Mouse (Mus musculus) kidney, postnatal 0 days (tissue): ENCODE data around the gene Omg. TPM values are rescaled to one million over a fixed set of nuclear protein-coding genes. Genes with fewer than 3 reads are reported as not detected.

Experiments used
- ATAC-seq: fragments of 200-750 bp; cut with Nextera tagmentation; replicated peaks from 2 replicates; pipeline ENCODE4 v1.8.0; 2017; ENCODE audit warnings: low read depth, moderate number of reproducible peaks, moderate TSS enrichment, moderate library complexity; ENCODE audit not compliant: low FRiP score
- DNase-seq: peaks from one replicate; pipeline ENCODE4 v3.0.0-alpha.2; 2016; ENCODE audit warnings: low spot score
- H3K27ac ChIP-seq: fragments of 300-500 bp; sonication (generic); 2 replicates; pipeline ENCODE4 v1.5.1; 2014; ENCODE audit warnings: mild to moderate bottlenecking
- H3K27me3 ChIP-seq: fragments of 300-500 bp; sonication (generic); 2 replicates; pipeline ENCODE4 v1.6.1; 2014; ENCODE audit warnings: low read length, mixed read lengths; ENCODE audit not compliant: insufficient read depth
- H3K36me3 ChIP-seq: fragments of 300-500 bp; sonication (generic); 2 replicates; pipeline ENCODE4 v1.6.1; 2014; ENCODE audit warnings: low read length, mixed read lengths; ENCODE audit not compliant: insufficient read depth
- H3K4me1 ChIP-seq: fragments of 300-500 bp; sonication (generic); replicated peaks from 2 replicates; pipeline ENCODE4 v1.6.1; 2014; ENCODE audit warnings: antibody characterized with exemption, low read length, mixed read lengths; ENCODE audit not compliant: insufficient read depth
- H3K4me2 ChIP-seq: fragments of 300-500 bp; sonication (generic); 2 replicates; pipeline ENCODE4 v1.6.1; 2014; ENCODE audit warnings: mild to moderate bottlenecking, low read length, moderate library complexity, mixed read lengths
- H3K4me3 ChIP-seq: fragments of 300-500 bp; sonication (generic); replicated peaks from 2 replicates; pipeline ENCODE4 v1.5.1; 2014; ENCODE audit warnings: low read depth, low read length
- H3K9ac ChIP-seq: fragments of 300-500 bp; sonication (generic); 2 replicates; pipeline ENCODE4 v1.6.1; 2014; ENCODE audit warnings: low read depth, low read length
- H3K9me3 ChIP-seq: fragments of 300-500 bp; sonication (generic); replicated peaks from 2 replicates; pipeline ENCODE4 v1.6.1; 2016; ENCODE audit warnings: low read length, inconsistent platforms, mixed read lengths
- CTCF ChIP-seq: IDR thresholded peaks from 2 replicates; pipeline ENCODE4 v1.5.1; 2016; ENCODE audit warnings: antibody characterized with exemption, low read depth, mild to moderate bottlenecking, moderate library complexity
- WGBS: fragments of 180-500 bp; shearing (Covaris S2); extraction: QIAGEN DNeasy Blood & Tissue Kit; methylation state at CpG from one replicate; pipeline ENCODE4 v1.1.7; 2014; 5-methylcytosine and 5-hydroxymethylcytosine counted together
- polyA plus RNA-seq: library from polyadenylated mRNA; unstranded; fragments of >200 nt; fragmentation: Nextera tagmentation; extraction: Ambion mirVana; gene quantifications from 2 replicates; pipeline ENCODE4 v1.2.1, GENCODE M21; 2015

The Omg gene
- polyA plus RNA-seq, 1 experiment from 2014 or later = 0.17 TPM

DNA sequence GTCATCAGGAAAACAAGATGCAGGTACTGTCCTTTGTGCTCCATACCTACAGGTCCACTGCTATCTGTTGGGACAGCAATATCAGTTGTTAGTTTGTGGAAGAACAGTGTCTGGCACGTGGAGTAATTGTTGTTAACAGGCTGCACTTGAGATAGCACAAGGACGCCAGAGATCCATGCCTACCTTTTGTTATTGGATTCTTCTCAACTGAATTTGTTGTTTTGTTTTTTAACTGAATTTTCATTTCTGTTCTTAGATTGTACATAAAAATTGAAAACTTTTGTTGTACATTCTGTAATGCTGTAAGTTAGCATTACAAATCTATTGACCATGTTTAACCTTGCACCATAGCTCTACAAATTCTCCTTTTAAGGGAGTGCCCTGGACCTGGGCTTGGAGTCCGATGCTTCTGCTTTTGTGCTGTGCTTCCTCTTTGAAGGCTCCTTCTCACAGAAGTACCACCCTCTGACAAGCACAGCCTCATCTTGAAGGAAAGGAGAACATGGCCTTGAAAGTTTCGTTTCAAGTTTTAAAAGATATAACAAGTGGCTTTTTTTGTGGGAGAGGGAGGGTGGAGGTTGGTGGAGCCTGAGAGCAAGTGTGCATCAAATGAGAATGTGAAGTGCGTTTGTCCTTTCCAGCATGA, 24.0 kb upstream of the Omg start:
- H3K9ac ChIP-seq = no peak overlapping the region
- no peak for TF ChIP-seq CTCF
- no peaks in the 10 kb centered on the region for H3K9me3 ChIP-seq
- H3K27ac ChIP-seq = peak overlapping the region; percentile 60; the same call in 1 of the 2 replicates
- no peaks in the 10 kb centered on the region for H3K27me3 ChIP-seq
- no peak overlapping the region for H3K4me3 ChIP-seq
- DNase-seq = no peak
- H3K4me1 ChIP-seq = 0 out of 2 replicates have a peak, but pooled peaks cover 4% of the 10 kb centered on the region
- ATAC-seq = no peak
- 88% methylated on average over 5 of the region's 5 CpGs for WGBS
- no peak overlapping the region for H3K4me2 ChIP-seq
- H3K36me3 ChIP-seq = peaks cover 12% of the 10 kb centered on the region; the same call in 1 of the 2 replicates

DNA sequence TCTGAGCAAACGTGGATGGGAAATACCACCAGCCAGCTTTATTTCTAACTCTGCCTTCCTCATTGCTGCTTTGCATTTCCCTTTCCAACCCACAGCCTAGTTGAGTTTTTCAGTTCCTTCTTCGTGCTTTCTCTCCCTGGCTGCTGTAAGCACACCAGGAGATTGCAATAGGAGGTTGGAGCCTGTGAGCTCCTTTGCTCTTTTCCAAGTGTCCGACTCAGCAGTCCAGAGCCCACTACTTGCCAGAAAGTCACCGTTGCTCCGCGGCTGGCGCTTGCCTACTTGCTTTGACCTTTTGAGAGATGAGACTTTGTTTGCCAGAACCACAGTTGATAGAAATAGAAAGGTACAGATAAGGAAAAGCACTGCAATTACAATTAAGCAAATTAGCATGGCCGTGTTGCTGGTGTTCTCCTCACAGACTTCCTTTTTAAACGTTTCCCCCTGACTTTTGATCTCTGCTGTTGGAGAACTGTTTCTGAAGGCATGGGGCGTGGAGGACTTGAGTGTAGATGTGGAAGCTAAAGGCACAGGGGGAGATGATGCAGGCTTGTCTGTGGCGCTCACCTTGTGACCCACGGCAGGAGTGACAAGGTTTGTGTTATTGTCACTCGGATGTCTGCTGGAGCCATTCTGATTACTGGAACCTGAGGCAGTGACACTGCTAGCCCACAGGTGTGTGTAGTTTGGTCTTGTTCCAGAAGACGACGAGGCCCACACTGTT, 23.3 kb upstream of the Omg start:
- no peak for TF ChIP-seq CTCF
- DNase-seq (no peak), ATAC-seq (no peak)
- no peaks in the 10 kb centered on the region for H3K9me3 ChIP-seq
- 64% methylated on average over 15 of the region's 15 CpGs for WGBS
- no peaks in the 10 kb centered on the region for H3K27me3 ChIP-seq
- no peak overlapping the region for H3K4me3 ChIP-seq
- H3K27ac ChIP-seq = peak overlapping the region; percentile 60
- H3K9ac ChIP-seq = no peak overlapping the region
- peaks cover 12% of the 10 kb centered on the region; the same call in 1 of the 2 replicates for H3K36me3 ChIP-seq
- H3K4me2 ChIP-seq = no peak overlapping the region
- 0 out of 2 replicates have a peak, but pooled peaks cover 4% of the 10 kb centered on the region for H3K4me1 ChIP-seq

GRCm38 (mm10) chr11:79526549-79526948, 22.7 kb upstream of the Omg start:
- ATAC-seq (no peak), DNase-seq (no peak)
- Histone ChIP-seq H3K27me3 (no peaks in the 10 kb centered on the region), H3K36me3 (peaks cover 12% of the 10 kb centered on the region; the same call in 1 of the 2 replicates), H3K9ac (no peak overlapping the region), H3K9me3 (no peaks in the 10 kb centered on the region), H3K4me3 (no peak overlapping the region), H3K4me1 (0 out of 2 replicates have a peak, but pooled peaks cover 4% of the 10 kb centered on the region), H3K27ac (no peak overlapping the region), H3K4me2 (no peak overlapping the region)
- no peak for TF ChIP-seq CTCF
- 90% methylated on average over 3 of the region's 3 CpGs for WGBS

GRCm38 (mm10) chr11:79524310-79524575, 20.4 kb upstream of the Omg start:
- 41% methylated on average over 1 of the region's 1 CpGs for WGBS
- no peak for ATAC-seq
- no peak overlapping the region for H3K27ac ChIP-seq

GRCm38 (mm10) chr11:79523560-79524309, 19.9 kb upstream of the Omg start, which contains the start of gene Evi2b:
Gene Evi2b (minus strand): TSS chr11:79523762.
- Histone ChIP-seq H3K27me3 (no peaks in the 10 kb centered on the region), H3K4me1 (0 out of 2 replicates have a peak, but pooled peaks cover 4% of the 10 kb centered on the region), H3K36me3 (peaks cover 7% of the 10 kb centered on the region; the same call in 1 of the 2 replicates), H3K9me3 (no peaks in the 10 kb centered on the region), H3K9ac (no peak within 1 kb of the TSS), H3K27ac (no peak within 1 kb of the TSS), H3K4me3 (no peak within 1 kb of the TSS), H3K4me2 (no peak within 1 kb of the TSS)
- 37% methylated on average over 10 of the region's 10 CpGs for WGBS
- no peak for TF ChIP-seq CTCF
- DNase-seq (peak; percentile 31), ATAC-seq (no peak)

More at GRCm38 (mm10) chr11:79524310-79524575, 20.4 kb upstream of the Omg start:
- Histone ChIP-seq H3K27me3 (no peaks in the 10 kb centered on the region), H3K9me3 (no peaks in the 10 kb centered on the region), H3K4me3 (no peak overlapping the region), H3K9ac (no peak overlapping the region), H3K36me3 (peaks cover 9% of the 10 kb centered on the region; the same call in 1 of the 2 replicates), H3K4me2 (no peak overlapping the region), H3K4me1 (0 out of 2 replicates have a peak, but pooled peaks cover 4% of the 10 kb centered on the region)
- DNase-seq = peak; percentile 46
- no peak for TF ChIP-seq CTCF

- Histone ChIP-seq H3K9ac (no peak overlapping the region), H3K36me3 (peaks cover 4% of the 10 kb centered on the region; the same call in 1 of the 2 replicates), H3K4me2 (no peak overlapping the region), H3K9me3 (no peaks in the 10 kb centered on the region), H3K4me3 (no peak overlapping the region), H3K27ac (no peak overlapping the region), H3K27me3 (no peaks in the 10 kb centered on the region), H3K4me1 (0 out of 2 replicates have a peak, but pooled peaks cover 4% of the 10 kb centered on the region)
- no peak for ATAC-seq
- 80% methylated on average over 1 of the region's 1 CpGs for WGBS
- no peak for DNase-seq
- no peak for TF ChIP-seq CTCF
Observed at GRCm38 (mm10) chr11:79522944-79523343, 19.1 kb upstream of the Omg start.
